Mouse (Mus musculus) erythroblast, embryonic 14.5 days (primary cell): ENCODE measurements at regions not wholly inside any gene's neighbourhood (a gene's known extent, or its start where the extent isn't known, plus 50 kb on each side); places are given as distances from the start of the nearest gene placed in this dataset.

Source experiments
- GATA1 ChIP-seq: IDR thresholded peaks from 2 replicates; pipeline ENCODE4 v1.6.1; 2012; ENCODE audit warnings: low read length, inconsistent platforms, mixed read lengths
- TAL1 ChIP-seq: IDR thresholded peaks from 3 replicates; pipeline ENCODE4 v1.6.1; 2012; ENCODE audit warnings: low read length, inconsistent platforms, mixed read lengths

GRCm38 (mm10) chr3:9341657-9342056, 268.2 kb downstream of the Zfp704 start:
- TF ChIP-seq TAL1 (no peak), GATA1 (no peak)
